Mouse (Mus musculus) adrenal gland, postnatal 14 days (tissue): ENCODE data around the gene Drg1. TPM values are rescaled to one million over a fixed set of nuclear protein-coding genes. Genes with fewer than 3 reads are reported as not detected.
A peak's percentile ranks its signal among the peaks of the same experiment; 100 is the strongest.
"Not testable (repeated sequence)": the region's sequence is repeated elsewhere in the genome, so short reads cannot be mapped to it uniquely, and the experiment has no call there.

ENCODE experiments used
- DNase-seq: peaks from one replicate; pipeline ENCODE4 v3.0.0; 2021; ENCODE audit warnings: mixed read lengths
- total RNA-seq: library from RNA; stranded (reverse); gene quantifications from 2 replicates; pipeline ENCODE4 v1.2.3, GENCODE M21; 2021

The Drg1 gene
- total RNA-seq, 1 experiment from 2014 or later: 93.9 TPM

- no peak for DNase-seq
Observed at GRCm38 (mm10) chr11:3206783-3207182, 59.4 kb downstream of the Drg1 start.

GRCm38 (mm10) chr11:3205207-3205606 is 61.0 kb downstream of the Drg1 start:
- no peak for DNase-seq

GRCm38 (mm10) chr11:3203771-3204170 is 62.4 kb downstream of the Drg1 start:
- DNase-seq: no peak

- peak; percentile 75 for DNase-seq
Observed at GRCm38 (mm10) chr11:3202781-3203441, 63.3 kb downstream of the Drg1 start.

GRCm38 (mm10) chr11:3202231-3202701 is 63.9 kb downstream of the Drg1 start, which contains the start of gene Eif4enif1:
Gene Eif4enif1 (plus strand): TSS chr11:3202392.
- DNase-seq: peak; percentile 93

GRCm38 (mm10) chr11:3201326-3202230 is 64.6 kb downstream of the Drg1 start:
- DNase-seq: peak; percentile 18

GRCm38 (mm10) chr11:3200636-3201035 is 65.6 kb downstream of the Drg1 start:
- not testable (repeated sequence) for DNase-seq

GRCm38 (mm10) chr11:3193363-3193762 is 72.9 kb downstream of the Drg1 start, which contains the start of gene Sfi1:
Gene Sfi1 (minus strand): TSS chr11:3193463.
- no peak for DNase-seq

GRCm38 (mm10) chr11:3182707-3183106 is 83.5 kb downstream of the Drg1 start:
- DNase-seq: not testable (repeated sequence)

- not testable (repeated sequence) for DNase-seq
Observed at GRCm38 (mm10) chr11:3181971-3182370, 84.2 kb downstream of the Drg1 start.

- DNase-seq: peak; percentile 73
Observed at GRCm38 (mm10) chr11:3181250-3181649, 85.0 kb downstream of the Drg1 start.

- DNase-seq: not testable (repeated sequence)
Observed at GRCm38 (mm10) chr11:3180510-3181160, 85.6 kb downstream of the Drg1 start.

- peak; percentile 21 for DNase-seq
Observed at GRCm38 (mm10) chr11:3179726-3180092, 86.5 kb downstream of the Drg1 start.

- DNase-seq: peak; percentile 36
Observed at GRCm38 (mm10) chr11:3178968-3179725, 87.1 kb downstream of the Drg1 start.

- DNase-seq: peak; percentile 62
Observed at GRCm38 (mm10) chr11:3173425-3174318, 92.5 kb downstream of the Drg1 start.

GRCm38 (mm10) chr11:3172526-3172925 is 93.7 kb downstream of the Drg1 start:
- not testable (repeated sequence) for DNase-seq

GRCm38 (mm10) chr11:3171931-3172330 is 94.3 kb downstream of the Drg1 start:
- peak; percentile 30 for DNase-seq

GRCm38 (mm10) chr11:3169042-3169441 is 97.2 kb downstream of the Drg1 start:
- DNase-seq: not testable (repeated sequence)

- DNase-seq: peak; percentile 41
Observed at GRCm38 (mm10) chr11:3167571-3168001, 98.6 kb downstream of the Drg1 start.

- DNase-seq: not testable (repeated sequence)
Observed at GRCm38 (mm10) chr11:3167129-3167528, 99.1 kb downstream of the Drg1 start.
